In the genomic region with DNA sequence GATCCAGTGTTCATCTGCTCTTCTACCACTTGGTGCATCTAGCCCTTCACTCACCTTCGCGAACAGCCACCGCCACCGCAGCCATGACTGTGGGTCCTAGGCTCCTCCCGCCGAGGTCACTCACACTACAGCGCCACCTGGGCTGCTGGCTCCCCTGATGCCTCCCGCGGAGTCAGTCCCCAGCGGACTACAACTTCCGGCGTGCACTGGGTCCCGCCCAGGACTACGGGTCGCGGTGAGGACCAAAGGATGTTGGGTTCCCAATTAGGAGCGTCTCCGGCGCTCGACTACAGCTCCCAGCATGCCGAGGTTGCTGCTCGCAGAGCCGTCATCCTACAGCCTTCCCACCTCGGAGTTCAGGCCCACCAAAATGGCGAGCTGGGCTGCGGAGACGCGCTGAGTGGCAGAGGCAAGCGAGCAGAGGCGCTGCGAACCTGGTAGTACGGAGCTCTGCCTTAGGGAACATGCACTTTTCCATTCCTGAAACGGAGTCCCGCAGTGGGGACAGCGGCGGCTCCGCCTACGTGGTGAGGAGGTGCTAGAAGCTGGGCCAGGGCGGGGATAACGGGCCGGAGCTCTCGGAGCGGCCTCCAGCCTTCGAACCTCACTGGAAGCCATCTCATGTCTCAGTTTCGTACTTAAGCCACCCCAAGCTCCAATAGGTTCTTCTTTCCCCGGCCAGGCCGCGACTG, we compare ENCODE assay signal across 8 mouse cellular contexts. TPM values are rescaled to one million over a fixed set of nuclear protein-coding genes. Genes with fewer than 3 reads are reported as not detected.
DNase-seq lines count a peak whose midpoint lies in the region; ATAC-seq and TF ChIP-seq lines count a peak whose summit lies in the region.

TSS of gene Snx17 (plus strand) at position 289 of the 692 bp plus-strand sequence.
TSS of gene Eif2b4 (minus strand) at position 492 of the 692 bp plus-strand sequence.

- DNase-seq in heart, postnatal 10 days, result peak; percentile 100
- peak; percentile 98 for DNase-seq in large intestine, adult 2 months (ENCODE audit: low read depth, low spot score)
- peak; percentile 100 for DNase-seq in liver, postnatal 0 days
- DNase-seq in testis, postnatal 10 days (ENCODE audit: low spot score), result peak; percentile 98

- peak within 1 kb of the TSS; percentile 77 for H3K9ac ChIP-seq in ES-Bruce4 (ENCODE audit: low read depth, poor library complexity, severe bottlenecking)
- peak within 1 kb of the TSS; percentile 90 for H3K9ac ChIP-seq in forebrain, embryonic 13.5 days
- H3K9ac ChIP-seq in liver, postnatal 0 days (replicated peaks), result peak within 1 kb of the TSS; percentile 89
- peak within 1 kb of the TSS; percentile 74 for H3K9ac ChIP-seq in neural tube, embryonic 14.5 days (replicated peaks; ENCODE audit: low read depth, low read length)

- peak; percentile 32 for TF ChIP-seq POLR2A in ES-Bruce4 (IDR thresholded peaks at IDR 0.05; ENCODE audit: insufficient read depth, low read length)

- H3K4me2 ChIP-seq in forebrain, embryonic 13.5 days, result peak within 1 kb of the TSS; percentile 95
- H3K4me2 ChIP-seq in liver, postnatal 0 days (ENCODE audit: low read depth, low read length), result peak within 1 kb of the TSS; percentile 86
- H3K4me2 ChIP-seq in neural tube, embryonic 14.5 days (ENCODE audit: low read depth, low read length), result peak within 1 kb of the TSS; percentile 95

- H3K4me1 ChIP-seq in ES-Bruce4 (ENCODE audit: control insufficient read depth, insufficient read depth, low read length), result no peaks in the 10 kb centered on the region
- H3K4me1 ChIP-seq in forebrain, embryonic 13.5 days, result peaks cover 24% of the 10 kb centered on the region
- H3K4me1 ChIP-seq in liver, postnatal 0 days (ENCODE audit: insufficient read depth), result peaks cover 17% of the 10 kb centered on the region
- H3K4me1 ChIP-seq in neural tube, embryonic 14.5 days (ENCODE audit: control insufficient read depth, insufficient read depth, low read length), result peaks cover 17% of the 10 kb centered on the region

- H3K27me3 ChIP-seq in ES-Bruce4 (ENCODE audit: control insufficient read depth, insufficient read depth, low read length, poor library complexity, severe bottlenecking), result no peaks in the 10 kb centered on the region
- H3K27me3 ChIP-seq in forebrain, embryonic 13.5 days, result no peaks in the 10 kb centered on the region
- H3K27me3 ChIP-seq in liver, postnatal 0 days (ENCODE audit: insufficient read depth, low read length), result no peaks in the 10 kb centered on the region
- no peaks in the 10 kb centered on the region for H3K27me3 ChIP-seq in neural tube, embryonic 14.5 days (ENCODE audit: control insufficient read depth, insufficient read depth, low read length)

- intact Hi-C loops in heart, postnatal 10 days (cut with DNase I), result no loop called here

- no peaks in the 10 kb centered on the region for H3K9me3 ChIP-seq in ES-Bruce4 (replicated peaks; ENCODE audit: control insufficient read depth, insufficient read depth, low read length, poor library complexity, severe bottlenecking)
- no peaks in the 10 kb centered on the region for H3K9me3 ChIP-seq in forebrain, embryonic 13.5 days (replicated peaks)
- H3K9me3 ChIP-seq in liver, postnatal 0 days (ENCODE audit: low read length), result no peaks in the 10 kb centered on the region
- H3K9me3 ChIP-seq in neural tube, embryonic 14.5 days (ENCODE audit: control insufficient read depth, low read length), result no peaks in the 10 kb centered on the region

- ATAC-seq in cerebellum, adult (ENCODE audit: insufficient number of reproducible peaks, low FRiP score, low TSS enrichment), result peak; percentile 93
- ATAC-seq in forebrain, embryonic 13.5 days, result peak; percentile 97
- peak; percentile 95 for ATAC-seq in liver, postnatal 0 days
- peak; percentile 97 for ATAC-seq in neural tube, embryonic 14.5 days (ENCODE audit: low read depth)

- peak; percentile 64 for TF ChIP-seq CTCF in ES-Bruce4 (IDR thresholded peaks at IDR 0.05; ENCODE audit: low read depth, low read length)
- TF ChIP-seq CTCF in liver, postnatal 0 days (IDR thresholded peaks at IDR 0.05; ENCODE audit: low read depth), result peak; percentile 93

- H3K4me3 ChIP-seq in ES-Bruce4 (ENCODE audit: low read depth, low read length), result peak within 1 kb of the TSS; percentile 90
- H3K4me3 ChIP-seq in forebrain, embryonic 13.5 days, result peak within 1 kb of the TSS; percentile 83
- H3K4me3 ChIP-seq in liver, postnatal 0 days (ENCODE audit: low read depth, low read length), result peak within 1 kb of the TSS; percentile 74
- H3K4me3 ChIP-seq in neural tube, embryonic 14.5 days (ENCODE audit: low read depth, low read length), result peak within 1 kb of the TSS; percentile 72

- H3K27ac ChIP-seq in ES-Bruce4 (ENCODE audit: insufficient read depth, low read length), result 0 out of 2 replicates have a peak within 1 kb of the TSS, but pooled peaks have one; percentile 12
- H3K27ac ChIP-seq in forebrain, embryonic 13.5 days, result peak within 1 kb of the TSS; percentile 73
- peak within 1 kb of the TSS; percentile 94 for H3K27ac ChIP-seq in liver, postnatal 0 days (ENCODE audit: low read depth)
- H3K27ac ChIP-seq in neural tube, embryonic 14.5 days (ENCODE audit: low read depth, low read length), result peak within 1 kb of the TSS; percentile 80

- WGBS in forebrain, embryonic 13.5 days, result under 1% methylated on average over 48 of the region's 48 CpGs
- WGBS in large intestine, adult 2 months, result under 1% methylated on average over 48 of the region's 48 CpGs
- WGBS in liver, postnatal 0 days (ENCODE audit: insufficient replicate concordance), result under 1% methylated on average over 48 of the region's 48 CpGs
- WGBS in neural tube, embryonic 14.5 days, result under 1% methylated on average over 48 of the region's 48 CpGs

- peak; percentile 19; the same call in 1 of the 2 replicates for TF ChIP-seq EP300 in ES-Bruce4 (IDR thresholded peaks at IDR 0.05; ENCODE audit: insufficient read depth, low read depth, low read length)
- peak; percentile 40; the same call in 1 of the 2 replicates for TF ChIP-seq EP300 in liver, postnatal 0 days (IDR thresholded peaks at IDR 0.05; ENCODE audit: low read depth)

- H3K36me3 ChIP-seq in ES-Bruce4 (ENCODE audit: control insufficient read depth, insufficient read depth, low read length, poor library complexity, severe bottlenecking), result peaks cover 25% of the 10 kb centered on the region
- peaks cover 72% of the 10 kb centered on the region for H3K36me3 ChIP-seq in forebrain, embryonic 13.5 days (ENCODE audit: poor library complexity, severe bottlenecking)
- H3K36me3 ChIP-seq in liver, postnatal 0 days (replicated peaks; ENCODE audit: insufficient read depth, low read length), result peaks cover 56% of the 10 kb centered on the region
- peaks cover 53% of the 10 kb centered on the region for H3K36me3 ChIP-seq in neural tube, embryonic 14.5 days (ENCODE audit: control insufficient read depth, insufficient read depth, low read length)

RNA-seq across cellular contexts. Expression of gene Snx17, which starts in this region (rescaled TPM):
- polyA plus RNA-seq in ES-Bruce4 (2011; ENCODE audit: insufficient read depth, insufficient read length, low read depth, missing spikeins), result 40.0 and 45.9 TPM in 2 replicates
- polyA plus RNA-seq in forebrain, embryonic 13.5 days (2015; fragmentation: Nextera tagmentation; extraction: Ambion mirVana), result 139 and 145 TPM in 2 replicates
- 10 to 100 TPM; 80.0 to 80.7 TPM for total RNA-seq in heart, postnatal 10 days (2021)
- polyA plus RNA-seq in large intestine, adult 2 months (2012; rRNA removed), result 73.2 and 81.2 TPM in 2 replicates
- polyA plus RNA-seq in liver, postnatal 0 days (2015; fragmentation: Nextera tagmentation; extraction: Ambion mirVana), result 29.4 and 29.9 TPM in 2 replicates
- polyA plus RNA-seq in neural tube, embryonic 14.5 days (2014; fragmentation: Nextera tagmentation; extraction: Ambion mirVana), result 102 and 111 TPM in 2 replicates

RNA-seq across cellular contexts. Expression of gene Eif2b4, which starts in this region (rescaled TPM):
- 40.7 and 45.2 TPM in 2 replicates for polyA plus RNA-seq in ES-Bruce4 (2011; ENCODE audit: insufficient read depth, insufficient read length, low read depth, missing spikeins)
- polyA plus RNA-seq in forebrain, embryonic 13.5 days (2015; fragmentation: Nextera tagmentation; extraction: Ambion mirVana), result 75.8 and 77.9 TPM in 2 replicates
- 10 to 100 TPM; 44.8 to 45.2 TPM for total RNA-seq in heart, postnatal 10 days (2021)
- 51.0 and 54.4 TPM in 2 replicates for polyA plus RNA-seq in large intestine, adult 2 months (2012; rRNA removed)
- 35.5 and 36.8 TPM in 2 replicates for polyA plus RNA-seq in liver, postnatal 0 days (2015; fragmentation: Nextera tagmentation; extraction: Ambion mirVana)
- 78.6 and 79.0 TPM in 2 replicates for polyA plus RNA-seq in neural tube, embryonic 14.5 days (2014; fragmentation: Nextera tagmentation; extraction: Ambion mirVana)

Comparison
In these comparisons a context has a peak if more than half of its experiments do, and no peak if none do; other contexts are left out.
1. Peak in every context shown above with its lines: DNase-seq, ATAC-seq, H3K4me3 ChIP-seq and H3K27ac ChIP-seq.
2. H3K27ac ChIP-seq: peak in every context shown above with its lines; median percentile 94 in liver, postnatal 0 days; 80 in neural tube, embryonic 14.5 days; 73 in forebrain, embryonic 13.5 days; 12 in ES-Bruce4.